Mouse (Mus musculus) neutrophil, adult 65 days (primary cell): ENCODE results near the gene Vmn1r84. TPM values are rescaled to one million over a fixed set of nuclear protein-coding genes. Genes with fewer than 3 reads are reported as not detected.

ENCODE experiments used
- total RNA-seq: library from RNA; stranded (reverse); gene quantifications from 2 replicates; pipeline ENCODE4 v1.2.4, GENCODE M21; 2023

Vmn1r84 gene
- not detected in 2 replicates for total RNA-seq

DNA sequence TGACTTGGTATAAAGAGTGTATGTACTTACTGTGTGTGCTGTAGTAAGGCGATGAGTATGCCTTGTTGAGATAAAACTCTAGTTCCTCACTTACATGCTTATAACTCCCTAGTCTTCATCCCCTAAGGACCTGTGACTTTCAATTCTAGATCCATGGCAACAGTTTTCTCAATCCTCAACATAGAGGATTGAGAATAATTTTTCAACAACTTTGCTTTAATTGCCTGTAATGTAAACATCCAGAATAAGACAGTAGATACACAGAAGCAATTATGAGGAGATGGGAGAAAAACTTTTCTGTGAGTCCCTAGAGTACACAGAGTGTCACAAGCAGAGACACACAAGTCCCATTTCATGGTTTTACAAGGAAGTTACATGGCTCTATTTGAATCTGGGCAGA, at the start of gene Vmn1r84:
Vmn1r84 (minus strand) TSS at position 101 of the 400 bp plus-strand sequence.

DNA sequence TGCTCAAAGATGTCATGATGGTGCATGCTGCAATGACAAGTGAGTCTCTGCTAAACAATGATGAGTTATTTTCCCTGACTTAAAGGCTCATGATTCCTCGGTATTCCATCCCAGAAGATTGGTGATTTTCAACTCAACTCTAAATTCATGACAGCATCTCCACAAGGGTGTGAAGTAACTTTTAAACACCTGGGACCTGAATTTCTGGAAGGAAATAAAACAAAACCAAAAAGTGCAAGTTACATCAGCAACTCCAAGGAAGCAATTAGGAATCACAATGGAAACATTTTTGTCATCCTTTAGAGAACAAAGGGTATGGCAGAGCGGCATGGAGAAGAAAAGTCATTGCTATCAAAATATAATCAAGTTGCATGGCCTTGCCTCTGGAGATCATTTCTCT, 39.7 kb downstream of the Vmn1r84 start, which contains the start of gene Vmn1r83:
Vmn1r83 (minus strand) TSS at position 101 of the 400 bp plus-strand sequence.

Other genes starting within 250 kb of the Vmn1r84 start
- gene Vmn1r78, start 219.0 kb downstream of the Vmn1r84 start, total RNA-seq = not detected in 2 replicates
- gene Vmn1r79, start 198.0 kb downstream of the Vmn1r84 start, total RNA-seq = not detected in 2 replicates
- gene Vmn1r80, start 180.0 kb downstream of the Vmn1r84 start, total RNA-seq = not detected in 2 replicates
- not detected in 2 replicates for gene Vmn1r81, start 101.0 kb downstream of the Vmn1r84 start, total RNA-seq
- gene Vmn1r82, start 68.8 kb downstream of the Vmn1r84 start, total RNA-seq = not detected in 2 replicates
- 0.23 and 0.82 TPM in 2 replicates for gene Vmn1r83, start 39.8 kb downstream of the Vmn1r84 start, total RNA-seq
- not detected in 2 replicates for gene Zfp551, start 53.5 kb upstream of the Vmn1r84 start, total RNA-seq
- 2.2 and 2.3 TPM in 2 replicates for gene Zfp606, start 109.0 kb upstream of the Vmn1r84 start, total RNA-seq
- not detected in 2 replicates for gene 2900092C05Rik, start 143.2 kb upstream of the Vmn1r84 start, total RNA-seq
- gene Vmn2r53, start 239.5 kb upstream of the Vmn1r84 start, total RNA-seq = 0.06 TPM in 1 of 2 replicates, not detected in the other